Mouse (Mus musculus) lung, postnatal 10 days (tissue): ENCODE measurements around the gene Rab11fip3.

Source experiments
- DNase-seq: peaks from one replicate; pipeline ENCODE4 v3.0.0; 2021

The Rab11fip3 gene

GRCm38 (mm10) chr17:25953161-25953560 is 116.2 kb downstream of the Rab11fip3 start:
- DNase-seq: no peak

DNA sequence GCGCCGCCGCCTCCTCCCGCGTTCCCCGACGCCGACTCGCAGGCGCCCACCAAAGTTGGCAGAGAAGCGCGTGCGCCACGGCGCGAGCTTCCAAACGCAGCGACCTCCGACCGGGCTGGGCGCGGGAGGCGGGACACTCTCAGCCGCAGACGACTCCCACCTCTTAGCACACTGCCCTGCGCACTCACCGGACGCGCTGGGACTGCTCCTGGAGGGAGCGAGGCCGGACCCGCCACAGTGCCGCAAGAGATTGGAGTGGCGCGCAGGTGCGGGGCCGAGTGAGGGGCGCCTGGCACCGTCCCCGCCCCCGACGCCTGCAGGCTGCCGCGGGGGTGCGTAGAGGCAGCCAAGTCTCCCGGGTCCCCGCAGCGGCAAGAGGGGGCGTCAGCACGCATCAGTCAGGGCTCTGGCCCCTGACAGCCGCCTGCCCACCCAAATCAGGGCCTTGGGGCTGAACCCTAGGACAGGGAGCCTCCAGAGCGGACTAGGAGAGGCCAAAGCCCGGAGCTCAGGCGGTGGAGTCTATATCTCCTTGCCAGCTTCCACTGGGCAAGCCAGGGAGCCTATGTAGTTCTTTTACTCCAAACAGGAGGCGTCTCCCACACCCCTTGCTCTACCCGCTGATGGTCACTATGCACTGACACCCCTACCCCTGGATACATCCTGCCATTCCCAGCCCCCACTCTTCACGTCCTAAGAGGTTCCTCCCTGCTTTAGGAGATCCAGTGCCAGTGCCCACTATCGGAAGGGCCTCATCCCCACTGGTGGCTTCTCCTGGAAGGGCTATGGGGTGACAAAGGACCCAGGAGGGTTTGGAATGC is 117.3 kb downstream of the Rab11fip3 start, which contains the start of gene A930017K11Rik:
A930017K11Rik (minus strand) TSS at position 763 of the 821 bp plus-strand sequence.
- DNase-seq: peak; percentile 18

DNA sequence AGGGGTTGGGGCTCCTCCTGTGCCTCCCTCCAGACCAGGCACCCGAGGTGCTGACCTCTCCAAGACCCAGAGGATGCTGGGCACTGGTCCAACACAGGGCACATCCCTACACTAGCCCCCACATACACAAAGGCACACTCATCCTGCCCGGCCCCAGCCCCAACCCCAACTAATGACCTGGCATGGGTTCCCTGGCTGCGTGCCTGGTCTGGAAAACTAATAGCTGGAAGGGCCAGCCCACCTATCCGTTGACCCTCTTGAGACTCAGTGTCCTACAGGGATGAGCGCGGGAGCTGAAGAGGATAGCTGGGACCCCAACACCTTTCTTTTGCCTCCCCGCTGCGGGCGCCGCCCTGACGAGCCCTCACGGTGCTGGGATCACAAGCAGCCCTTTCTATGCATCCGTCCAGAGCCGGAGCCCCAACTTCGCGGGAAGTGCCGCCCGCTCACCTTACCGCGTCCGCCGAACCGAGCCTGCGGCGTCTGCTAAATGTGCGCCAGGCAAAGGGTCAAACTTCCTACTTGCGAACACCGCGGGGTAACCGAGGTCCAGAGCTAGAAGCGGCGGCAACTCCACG is 118.0 kb downstream of the Rab11fip3 start:
- DNase-seq: peak; percentile 32

DNA sequence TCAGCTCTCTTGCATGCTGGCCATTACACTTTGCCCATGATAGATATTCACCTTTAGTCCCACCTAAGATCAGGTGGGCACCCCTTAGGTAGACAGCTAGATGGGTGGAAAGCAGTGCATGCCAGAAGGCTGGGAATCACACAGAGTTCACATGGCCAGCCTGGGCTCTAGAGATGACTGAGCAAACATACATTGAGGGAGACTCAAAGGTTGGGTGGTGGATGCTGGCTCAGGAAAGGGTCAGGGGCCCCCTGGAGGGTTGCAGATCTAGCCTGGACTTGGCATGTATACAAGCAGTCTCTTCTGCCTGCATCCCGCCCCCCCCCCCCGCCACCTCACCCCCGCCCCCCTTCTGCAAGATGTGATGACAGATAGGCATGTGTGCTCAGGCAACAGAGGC is 118.6 kb downstream of the Rab11fip3 start:
- no peak for DNase-seq

DNA sequence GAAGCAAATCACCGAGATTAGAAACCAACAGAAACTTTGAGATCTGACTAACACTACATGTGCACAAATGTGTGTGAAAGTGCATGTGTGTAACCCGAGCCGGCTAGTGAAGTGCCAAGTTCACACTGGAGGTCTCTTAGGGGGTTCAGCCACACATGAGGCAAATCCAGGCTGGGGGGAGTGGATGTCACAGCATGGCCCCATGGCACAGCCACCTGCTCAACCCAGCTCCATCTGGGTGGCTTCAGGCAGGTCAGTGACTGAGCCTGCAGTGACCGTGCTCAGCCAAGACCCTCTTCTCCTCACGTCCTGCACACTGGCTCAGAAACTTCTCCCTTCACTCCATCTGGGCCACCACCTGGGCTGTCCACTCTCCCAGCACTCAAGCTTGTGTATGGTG is 119.4 kb downstream of the Rab11fip3 start:
- no peak for DNase-seq

- no peak for DNase-seq
These were observed 121.3 kb downstream of the Rab11fip3 start for GRCm38 (mm10) chr17:25948051-25948450.

DNA sequence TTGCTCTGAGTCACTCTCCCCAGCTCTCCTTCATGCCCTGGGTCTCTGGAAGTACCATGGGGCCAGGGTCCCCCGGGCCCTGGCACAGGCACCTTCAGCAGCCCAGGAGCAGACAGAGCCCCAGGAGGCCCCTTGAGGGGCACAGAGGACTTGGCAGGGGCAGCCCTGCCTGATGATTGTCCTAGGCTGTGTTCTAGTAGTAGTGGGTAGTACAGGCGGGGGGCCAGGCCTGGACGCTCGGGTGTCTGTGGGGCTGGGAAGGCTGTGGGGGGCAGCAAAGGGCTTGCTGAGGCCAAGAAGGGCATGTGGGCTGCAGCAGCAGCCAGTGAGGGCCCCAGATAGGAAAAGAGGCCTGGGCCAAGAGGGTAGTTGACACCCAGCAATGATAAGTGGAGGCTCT is 121.8 kb downstream of the Rab11fip3 start:
- DNase-seq: no peak

DNA sequence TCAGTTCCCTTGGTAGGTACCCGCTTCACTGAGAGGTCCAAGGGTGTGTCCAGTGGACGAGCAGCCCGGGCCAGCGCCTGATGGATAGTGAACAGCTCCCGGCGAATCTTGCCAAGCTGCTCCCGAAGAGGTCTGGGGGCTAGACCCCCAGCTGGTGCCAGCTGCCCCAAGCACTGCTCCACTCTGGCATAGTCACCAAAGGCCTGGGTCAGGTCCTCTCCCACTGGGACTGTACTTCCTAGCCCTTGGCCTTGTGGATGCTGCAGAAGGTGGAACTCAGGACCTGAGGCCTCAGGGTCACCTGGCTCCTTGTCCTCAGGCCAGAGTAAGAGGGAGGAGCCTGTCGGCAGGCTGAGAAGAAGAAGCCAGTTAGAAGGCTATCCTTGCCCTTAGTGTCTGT is 122.5 kb downstream of the Rab11fip3 start:
- no peak for DNase-seq

DNA sequence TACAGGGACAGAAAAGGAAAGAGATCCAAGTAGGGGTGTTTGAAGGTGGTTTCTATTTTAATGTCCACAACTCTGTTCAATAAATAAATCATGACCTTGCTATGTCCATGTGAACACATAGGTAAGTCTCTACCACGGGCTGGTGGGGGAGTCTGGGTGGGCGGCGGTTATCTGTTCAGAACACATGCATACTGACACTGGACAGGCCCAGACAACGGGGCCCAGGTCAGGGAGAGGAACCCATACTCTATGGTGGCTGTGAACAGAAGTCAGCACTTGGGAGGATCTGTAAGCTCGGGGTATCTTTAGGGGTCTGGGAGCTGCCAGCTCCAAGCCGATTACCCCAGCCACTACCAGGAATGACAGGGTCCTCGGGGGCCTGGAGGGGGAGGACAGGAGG is 123.0 kb downstream of the Rab11fip3 start:
- no peak for DNase-seq

DNA sequence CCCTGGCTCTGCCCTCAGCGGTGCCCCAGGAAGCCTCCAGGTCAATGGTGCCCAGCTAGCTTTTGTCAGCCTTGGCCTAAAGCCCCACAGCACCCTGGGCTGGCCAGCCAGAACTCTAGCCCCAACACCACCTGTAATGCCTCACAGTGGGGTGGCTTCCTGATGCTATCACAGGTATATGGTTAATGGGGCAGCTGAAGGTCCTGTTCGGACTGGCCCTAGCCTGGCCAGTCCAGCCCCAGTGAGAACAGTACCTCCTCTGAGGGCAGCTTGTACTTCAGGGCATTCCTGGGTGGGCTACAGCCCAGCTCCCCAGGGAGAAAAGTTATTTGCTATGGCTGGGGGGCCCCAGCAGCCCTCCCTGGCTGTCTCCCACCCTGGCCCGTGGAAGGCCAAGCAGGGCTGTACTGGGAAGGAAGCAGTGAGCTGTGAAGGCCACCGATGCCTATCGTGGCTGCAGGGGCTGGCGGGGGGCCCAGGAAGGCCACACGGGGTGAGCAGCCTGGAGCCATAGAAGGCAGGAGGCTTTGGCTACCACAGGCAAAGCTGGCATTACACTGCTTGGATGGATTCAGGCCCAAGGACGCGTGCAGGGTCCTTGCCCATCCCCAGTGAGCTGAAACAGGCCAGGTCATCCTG is 123.7 kb downstream of the Rab11fip3 start:
- DNase-seq: no peak

GRCm38 (mm10) chr17:25944366-25945163 is 124.8 kb downstream of the Rab11fip3 start, which contains the start of the genes Pigq and Nhlrc4:
Gene Pigq (minus strand): TSS chr17:25944936.
Gene Nhlrc4 (minus strand): TSS chr17:25944961.
- DNase-seq: no peak

DNA sequence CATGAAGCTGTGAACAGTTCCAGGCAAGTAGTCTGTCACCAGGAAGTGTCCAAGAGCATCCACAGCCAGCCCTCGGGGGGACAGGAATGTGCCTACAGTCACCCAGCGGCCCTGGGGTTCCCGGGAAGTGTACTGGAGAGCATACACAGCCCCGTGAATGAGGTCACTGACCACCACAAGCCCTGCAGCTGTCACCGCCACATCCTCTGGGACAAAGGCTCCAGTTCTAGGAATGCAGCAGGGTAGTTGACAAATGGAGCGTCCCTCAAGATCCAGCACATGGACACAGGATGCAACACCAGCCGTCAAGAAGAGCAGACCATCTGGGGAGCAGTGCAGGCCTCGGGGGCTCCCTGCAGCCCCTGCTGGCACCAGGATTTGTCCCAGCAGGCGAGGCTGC is 125.6 kb downstream of the Rab11fip3 start:
- DNase-seq: no peak

DNA sequence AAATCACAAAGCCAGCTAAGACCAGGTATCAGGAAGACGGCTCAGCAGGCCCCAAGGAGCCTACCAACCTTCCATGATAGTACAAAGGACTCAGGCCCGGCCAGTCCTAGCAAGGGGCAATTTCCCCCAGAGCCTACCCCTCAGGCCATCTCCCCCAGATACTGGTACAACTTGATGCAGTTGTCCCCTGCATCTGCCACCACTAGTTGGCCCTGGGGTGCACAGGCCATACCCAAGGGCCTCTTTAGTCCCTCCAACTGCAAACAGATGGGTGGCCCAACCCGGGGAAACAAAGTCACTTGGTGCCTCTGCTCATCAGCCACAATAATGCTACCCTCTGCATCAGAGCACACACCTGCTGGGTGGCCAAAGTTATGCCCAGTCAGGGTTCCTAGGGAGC is 126.1 kb downstream of the Rab11fip3 start:
- DNase-seq: no peak

- no peak for DNase-seq
These were observed 126.7 kb downstream of the Rab11fip3 start for GRCm38 (mm10) chr17:25942597-25943151.

GRCm38 (mm10) chr17:25941511-25942241 is 127.7 kb downstream of the Rab11fip3 start:
- peak; percentile 87 for DNase-seq
